Mouse (Mus musculus) central nervous system, embryonic 14 days (tissue): Measurements from ENCODE around the gene Itm2a. TPM values are rescaled to one million over a fixed set of nuclear protein-coding genes. Genes with fewer than 3 reads are reported as not detected.

Experiments
- polyA plus RNA-seq: library from polyadenylated mRNA; depleted of rRNA; stranded (reverse); fragments of >200 nt; gene quantifications from 2 replicates; pipeline ENCODE4 v1.2.3, GENCODE M21; 2012; rRNA removed

Gene Itm2a
- polyA plus RNA-seq = 87.7 and 237 TPM in 2 replicates

DNA sequence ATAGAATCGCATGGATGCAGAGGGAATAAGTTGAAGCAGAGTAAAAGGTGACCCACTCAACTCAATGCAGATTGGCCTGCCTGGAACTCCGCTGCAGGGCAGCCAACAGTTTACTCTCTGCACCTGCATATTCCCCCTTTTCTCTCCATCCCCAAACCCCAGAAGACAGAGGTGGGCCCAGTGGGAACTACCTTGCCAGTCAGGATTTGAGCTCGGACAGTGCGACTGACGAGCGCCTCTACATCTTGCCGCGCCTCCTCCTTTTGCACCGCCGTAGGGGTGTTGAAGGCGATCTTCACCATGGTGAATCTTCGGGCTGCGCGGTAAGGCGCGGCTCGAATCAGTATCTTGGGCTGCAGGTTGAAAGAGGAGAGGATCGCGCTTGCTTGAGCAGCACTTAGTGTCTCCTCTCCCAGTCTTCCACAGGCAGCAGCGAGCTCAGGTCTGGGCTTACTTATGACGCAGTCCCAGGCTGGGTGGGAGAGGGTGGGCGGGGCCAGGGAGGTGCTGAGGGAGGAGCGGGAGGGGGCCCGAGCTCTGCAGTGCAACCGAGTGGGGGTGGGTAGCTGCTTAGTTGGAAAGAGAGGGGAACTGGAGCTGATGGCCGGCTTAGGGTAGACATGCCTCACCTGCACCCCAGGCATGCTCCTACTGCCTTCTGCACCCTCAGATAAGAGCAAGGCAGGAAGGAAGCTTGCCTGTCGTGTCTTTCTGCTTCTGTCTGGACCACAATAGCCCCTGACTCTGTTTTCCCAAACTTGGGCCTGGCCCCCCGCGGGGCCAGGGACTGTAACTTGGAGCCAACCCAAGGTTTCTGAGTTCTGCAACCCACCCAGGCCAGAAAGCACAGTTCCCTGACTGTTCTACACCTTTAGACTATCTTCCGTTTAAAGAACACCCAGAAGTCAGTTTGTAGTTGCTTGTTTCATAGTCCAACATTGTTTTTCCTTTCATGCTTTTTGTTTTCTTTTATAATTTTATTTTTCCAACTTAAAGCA is at the start of gene Itm2a:
TSS of gene Itm2a (minus strand) at position 462 of the 998 bp plus-strand sequence.

Other genes with a start within 250 kb of the Itm2a start
- gene Gpr174, start 147.5 kb downstream of the Itm2a start, polyA plus RNA-seq = 0.04 and 0.10 TPM in 2 replicates